Mouse (Mus musculus) fibroblast of lung, adult 2 months (primary cell): ENCODE results near the gene Gstm7.
"Not testable (repeated sequence)": the region's sequence is repeated elsewhere in the genome, so short reads cannot be mapped to it uniquely, and the experiment has no call there.

Experiments used
- DNase-seq: peaks from one replicate; pipeline ENCODE4 v3.0.0-alpha.2; 2011; ENCODE audit warnings: low read depth

Gene Gstm7

GRCm38 (mm10) chr3:107935268-107935667 is 3.7 kb upstream of the Gstm7 start:
- DNase-seq: no peak

GRCm38 (mm10) chr3:107932128-107932527 is 511 bp upstream of the Gstm7 start:
- DNase-seq: no peak

- no peak for DNase-seq
Measured at GRCm38 (mm10) chr3:107931134-107931533, 483 bp downstream of the Gstm7 start.

GRCm38 (mm10) chr3:107929731-107930130 is 1.9 kb downstream of the Gstm7 start:
- no peak for DNase-seq

GRCm38 (mm10) chr3:107929243-107929642 is 2.4 kb downstream of the Gstm7 start:
- no peak for DNase-seq

GRCm38 (mm10) chr3:107928691-107929090 is 2.9 kb downstream of the Gstm7 start:
- no peak for DNase-seq

GRCm38 (mm10) chr3:107927841-107928240 is 3.8 kb downstream of the Gstm7 start:
- no peak for DNase-seq

GRCm38 (mm10) chr3:107925335-107925734 is 6.3 kb downstream of the Gstm7 start:
- DNase-seq: no peak

GRCm38 (mm10) chr3:107920348-107920747 is 11.3 kb downstream of the Gstm7 start:
- DNase-seq: no peak

GRCm38 (mm10) chr3:107917783-107918408 is 13.7 kb downstream of the Gstm7 start:
- peak; percentile 39 for DNase-seq

GRCm38 (mm10) chr3:107917097-107917496 is 14.5 kb downstream of the Gstm7 start:
- no peak for DNase-seq

- DNase-seq: no peak
Measured at GRCm38 (mm10) chr3:107916674-107917073, 14.9 kb downstream of the Gstm7 start.

GRCm38 (mm10) chr3:107905942-107906341 is 25.7 kb downstream of the Gstm7 start:
- no peak for DNase-seq

GRCm38 (mm10) chr3:107900955-107901673 is 30.5 kb downstream of the Gstm7 start:
- DNase-seq: no peak

GRCm38 (mm10) chr3:107898691-107899090 is 32.9 kb downstream of the Gstm7 start:
- DNase-seq: no peak

- DNase-seq: peak; percentile 84
Measured at GRCm38 (mm10) chr3:107895720-107896569, 35.7 kb downstream of the Gstm7 start, which contains the start of gene Gstm5. Gene Gstm5 (plus strand): TSS chr3:107895821.

- no peak for DNase-seq
Measured at GRCm38 (mm10) chr3:107895194-107895719, 36.4 kb downstream of the Gstm7 start.

- not testable (repeated sequence) for DNase-seq
Measured at GRCm38 (mm10) chr3:107889236-107889635, 42.4 kb downstream of the Gstm7 start.

- peak; percentile 94 for DNase-seq
Measured at GRCm38 (mm10) chr3:107887674-107888495, 43.7 kb downstream of the Gstm7 start.

- DNase-seq: no peak
Measured at GRCm38 (mm10) chr3:107877747-107878736, 53.6 kb downstream of the Gstm7 start.
